Mouse (Mus musculus) cerebellum, adult 18-20 months (tissue): ENCODE measurements around the gene Gm20716.
"Not testable (repeated sequence)": the region's sequence is repeated elsewhere in the genome, so short reads cannot be mapped to it uniquely, and the experiment has no call there.

ENCODE experiments used
- DNase-seq, 2 experiments: peaks; one replicate each; pipeline ENCODE4 v3.0.0; 2021

The Gm20716 gene

DNA sequence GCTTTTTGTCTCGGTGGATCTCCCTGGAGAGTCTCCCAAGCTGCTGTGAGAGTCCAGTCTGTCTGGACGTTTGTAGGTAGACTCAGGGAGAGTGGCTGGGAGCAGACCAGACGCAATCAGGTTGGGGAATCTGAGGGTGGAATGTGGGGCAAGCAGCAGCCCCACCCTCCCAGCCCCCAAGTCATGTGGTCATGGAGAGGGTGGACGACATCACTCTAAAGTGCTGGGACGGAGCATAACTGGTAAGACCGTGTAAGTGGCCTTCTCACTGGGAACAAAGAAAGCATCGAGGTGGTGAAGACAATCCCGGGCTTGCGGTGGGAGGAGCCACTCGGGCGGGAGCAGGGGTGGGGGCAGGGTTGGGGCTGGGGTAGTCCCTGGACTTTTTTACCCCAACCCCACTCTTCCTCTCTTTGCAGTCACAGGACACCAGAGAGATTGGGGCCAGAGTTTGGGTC lies 68.6 kb downstream of the Gm20716 start:
- no peak for DNase-seq

- DNase-seq: no peak
These were observed 69.7 kb downstream of the Gm20716 start for GRCm38 (mm10) chr2:168160370-168160930.

GRCm38 (mm10) chr2:168158911-168159711 lies 71.1 kb downstream of the Gm20716 start:
- no peak for DNase-seq

- DNase-seq: not testable (repeated sequence)
These were observed 72.2 kb downstream of the Gm20716 start for GRCm38 (mm10) chr2:168157974-168158373.

DNA sequence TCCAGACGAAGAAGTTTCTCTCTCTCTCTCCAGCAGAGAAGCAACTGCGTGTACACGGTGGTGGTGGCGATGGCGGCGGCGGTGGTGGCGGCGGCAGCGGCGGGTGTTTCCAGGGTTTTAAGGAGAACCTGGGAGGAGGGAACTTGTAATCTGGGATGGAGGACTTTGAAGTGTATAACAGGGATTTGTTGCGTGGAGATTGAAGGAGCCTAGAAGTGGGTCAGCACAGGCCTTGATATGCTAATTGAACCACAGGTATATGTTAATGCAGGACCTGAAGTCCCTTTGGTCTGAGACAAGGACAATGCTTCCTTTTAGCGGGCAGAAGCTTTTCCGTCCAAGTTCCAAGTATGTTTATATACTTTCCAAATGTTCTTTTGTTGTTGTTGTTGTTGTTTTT lies 73.8 kb downstream of the Gm20716 start:
- DNase-seq: no peak

DNA sequence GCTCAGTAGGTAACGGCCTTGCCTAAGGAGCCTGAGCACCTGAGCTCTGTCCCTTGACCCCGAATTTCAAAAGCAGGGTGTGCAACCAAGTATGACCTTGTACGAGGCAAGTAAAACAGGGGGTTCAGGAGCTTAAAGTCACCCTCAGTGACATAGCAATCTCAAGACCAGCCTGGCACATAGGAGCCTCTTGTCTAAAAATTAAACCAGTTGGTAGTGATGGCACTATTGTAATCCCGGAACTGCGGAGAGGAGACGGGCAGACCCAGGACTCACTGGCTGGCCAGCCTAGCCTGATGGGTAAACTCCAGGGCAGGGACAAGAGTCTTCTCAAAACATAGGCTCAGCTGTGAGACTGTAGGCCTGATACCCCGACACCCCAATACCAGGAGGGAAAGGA lies 74.5 kb downstream of the Gm20716 start:
- no peak for DNase-seq

DNA sequence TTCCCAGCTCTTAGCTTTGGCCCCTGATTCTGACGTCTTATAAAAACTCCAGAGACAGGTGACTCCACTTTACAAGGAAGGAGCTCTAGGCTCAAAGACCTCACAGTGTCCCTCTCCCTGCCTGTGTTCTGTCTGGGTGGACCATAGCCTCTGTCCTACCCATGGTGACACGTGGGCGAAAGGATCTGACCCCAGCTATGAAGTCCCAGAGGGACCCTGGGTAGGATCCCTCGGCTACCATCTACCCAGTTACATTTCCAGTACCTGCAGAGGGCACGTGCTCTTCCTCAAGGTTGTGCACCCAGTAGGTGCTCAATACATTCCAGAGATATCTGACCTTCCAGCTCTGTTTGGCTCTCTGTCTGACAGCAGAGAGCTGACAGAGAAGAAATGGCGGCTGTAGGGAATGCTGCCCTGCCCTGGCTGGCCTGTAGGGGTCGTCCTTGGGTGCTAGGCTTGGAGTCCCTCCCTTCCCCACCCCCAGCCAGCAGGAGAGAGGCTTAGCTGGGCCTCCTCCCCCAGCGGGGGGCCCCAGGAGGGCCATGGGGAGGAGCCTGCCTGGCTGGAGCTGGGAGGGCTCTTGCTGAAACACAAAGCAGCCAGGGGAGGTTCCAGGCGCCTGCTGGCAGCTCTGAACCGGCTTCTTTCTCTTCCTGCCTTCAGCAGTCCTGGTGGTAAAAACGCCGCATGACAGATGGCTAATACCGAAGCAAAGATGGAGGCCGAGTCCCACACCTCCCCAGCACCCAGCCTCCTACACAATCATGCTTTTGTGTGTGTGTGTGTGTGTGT lies 75.9 kb downstream of the Gm20716 start:
- DNase-seq: peak; percentile 13 to 14

- DNase-seq: no peak
These were observed 80.9 kb downstream of the Gm20716 start for GRCm38 (mm10) chr2:168149241-168149640.

DNA sequence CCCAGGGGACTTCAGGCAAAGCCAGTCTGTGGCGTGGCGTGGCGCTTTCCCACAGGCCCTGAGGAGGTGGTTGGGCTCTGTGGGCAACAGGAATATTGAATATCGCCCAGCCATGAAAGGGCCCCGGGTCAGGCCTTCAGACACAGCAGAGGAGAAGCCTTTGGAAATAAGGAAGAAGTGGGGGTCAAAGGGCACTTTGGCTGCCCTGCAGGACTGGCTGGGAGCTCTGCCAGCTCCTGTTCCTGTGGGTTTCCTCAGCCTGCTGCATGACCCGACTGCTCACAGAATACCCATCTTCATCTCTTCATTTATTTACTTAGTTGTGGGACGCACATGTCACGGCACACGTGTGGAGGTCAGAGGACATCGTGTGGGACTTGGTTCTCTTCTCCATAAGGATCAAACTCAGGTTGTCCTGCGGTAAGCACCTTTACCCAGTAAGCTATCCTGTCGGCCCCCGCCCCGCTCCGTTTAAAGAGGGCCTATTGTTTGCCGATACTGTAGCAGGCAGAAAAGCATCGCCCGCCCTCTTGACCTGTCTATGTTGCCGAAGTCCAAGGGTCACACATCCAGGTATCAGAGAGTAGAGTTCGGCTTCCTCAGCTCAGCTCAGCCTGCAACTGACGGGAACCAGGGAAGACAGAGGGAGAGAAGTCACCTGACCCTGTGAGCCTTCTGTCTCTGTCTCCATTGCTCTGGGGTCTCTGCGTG lies 82.3 kb downstream of the Gm20716 start:
- DNase-seq: no peak

GRCm38 (mm10) chr2:168145437-168145836 lies 84.7 kb downstream of the Gm20716 start:
- DNase-seq: no peak

DNA sequence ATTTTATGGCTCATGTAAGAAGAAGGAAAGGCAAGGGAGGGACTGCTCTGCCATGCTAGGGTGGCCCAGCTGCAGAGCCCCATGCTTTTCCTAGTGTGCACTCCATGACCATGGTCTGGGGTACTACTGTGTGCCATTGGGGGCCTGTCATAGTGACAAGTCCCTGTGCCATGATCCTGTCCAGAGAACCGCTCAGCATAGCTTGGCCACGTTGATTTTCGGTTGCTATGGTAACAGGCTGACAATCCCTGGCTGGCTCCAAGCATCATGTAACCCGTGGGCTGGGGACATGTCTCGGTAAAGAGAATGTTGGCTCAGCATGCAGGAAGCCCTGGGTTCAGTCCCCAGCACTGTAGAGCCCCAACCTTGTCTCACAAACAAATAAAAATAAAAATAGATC lies 86.4 kb downstream of the Gm20716 start:
- DNase-seq: no peak

DNA sequence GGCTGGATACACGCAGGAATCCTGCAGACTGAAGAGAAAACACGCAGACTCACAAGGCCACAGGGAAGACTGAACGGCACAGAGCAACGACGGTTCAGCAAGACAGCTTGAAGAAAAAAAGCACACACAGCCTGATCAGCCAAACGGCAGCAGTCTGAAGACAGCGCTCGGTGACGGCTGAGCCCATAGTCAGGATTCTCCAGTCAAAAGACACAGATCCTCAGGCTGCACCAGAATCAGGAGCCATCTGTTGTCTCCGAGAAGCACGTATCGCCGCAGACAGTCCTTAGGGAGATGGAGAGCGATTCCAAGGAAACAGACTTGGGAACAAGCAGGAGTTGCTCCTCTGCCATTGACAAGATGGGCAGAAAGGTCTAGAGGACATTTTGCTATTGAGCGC lies 93.0 kb downstream of the Gm20716 start:
- DNase-seq: no peak
